Mouse (Mus musculus): ENCODE results near the gene Lamc2.

DNA sequence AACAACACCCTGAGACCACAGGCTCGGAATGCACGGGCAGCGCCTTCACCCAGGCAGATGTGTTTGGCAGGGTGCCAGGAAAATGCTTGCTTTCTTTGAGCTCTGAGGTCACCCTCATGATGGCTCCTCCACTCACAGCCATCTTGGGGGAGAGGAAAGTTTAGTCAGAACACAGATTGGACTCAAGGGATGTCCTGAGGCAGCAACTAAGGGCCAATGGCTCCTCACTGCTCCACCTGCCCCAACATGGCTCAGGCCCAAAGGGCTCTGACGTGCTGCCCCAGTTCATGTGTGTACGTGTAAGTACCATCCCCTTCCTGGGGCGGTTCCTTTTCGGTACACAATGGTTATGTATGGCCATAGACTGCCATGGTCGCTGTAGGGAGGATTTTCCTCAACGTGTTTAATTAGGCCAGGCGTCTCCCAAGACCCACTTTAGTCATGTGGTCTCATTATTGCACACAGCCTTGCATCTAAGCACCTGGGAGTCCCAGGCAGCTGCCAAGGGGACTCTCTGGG lies 32.6 kb downstream of the Lamc2 start:
- TF ChIP-seq CTCF (IDR thresholded peaks at IDR 0.05; ENCODE audit: control insufficient read depth, insufficient read depth, insufficient replicate concordance, low read depth, low read length) (no peak), POLR2A (IDR thresholded peaks at IDR 0.05; ENCODE audit: control insufficient read depth, low read depth, low read length) (no peak)
